Mouse (Mus musculus) neural tube, embryonic 13.5 days (tissue): Measurements from ENCODE around the gene Slc35a2. TPM values are rescaled to one million over a fixed set of nuclear protein-coding genes. Genes with fewer than 3 reads are reported as not detected.
A peak's percentile ranks its signal among the peaks of the same experiment; 100 is the strongest.

Experiments
- ATAC-seq: fragments of 200-750 bp; cut with Nextera tagmentation; 2 replicates; pipeline ENCODE4 v1.8.0; 2017; ENCODE audit warnings: low read depth, mild to moderate bottlenecking, moderate TSS enrichment, moderate library complexity
- H3K27ac ChIP-seq: fragments of 300-500 bp; sonication (generic); replicated peaks from 2 replicates; pipeline ENCODE4 v1.5.1; 2015; ENCODE audit warnings: moderate library complexity, mild to moderate bottlenecking, inconsistent platforms
- H3K27me3 ChIP-seq: fragments of 300-500 bp; sonication (generic); 2 replicates; pipeline ENCODE4 v1.6.1; 2015; ENCODE audit warnings: mild to moderate bottlenecking, inconsistent platforms
- H3K36me3 ChIP-seq: fragments of 300-500 bp; sonication (generic); 2 replicates; pipeline ENCODE4 v1.6.1; 2015; ENCODE audit warnings: mild to moderate bottlenecking, inconsistent platforms
- H3K4me1 ChIP-seq: fragments of 300-500 bp; sonication (generic); replicated peaks from 2 replicates; pipeline ENCODE4 v1.6.1; 2015; ENCODE audit warnings: inconsistent platforms
- H3K4me2 ChIP-seq: fragments of 300-500 bp; sonication (generic); 2 replicates; pipeline ENCODE4 v1.6.1; 2015; ENCODE audit warnings: inconsistent platforms, mild to moderate bottlenecking, moderate library complexity
- H3K4me3 ChIP-seq: fragments of 300-500 bp; sonication (generic); 2 replicates; pipeline ENCODE4 v1.5.1; 2015; ENCODE audit warnings: mild to moderate bottlenecking, inconsistent platforms
- H3K9ac ChIP-seq: fragments of 300-500 bp; sonication (generic); 2 replicates; pipeline ENCODE4 v1.6.1; 2015; ENCODE audit warnings: moderate library complexity, mild to moderate bottlenecking, inconsistent platforms
- H3K9me3 ChIP-seq: fragments of 300-500 bp; sonication (generic); 2 replicates; pipeline ENCODE4 v1.6.1; 2016; ENCODE audit warnings: inconsistent platforms
- WGBS: fragments of 180-500 bp; shearing (Covaris S2); methylation state at CpG from one replicate; pipeline ENCODE4 v1.1.7; 2015; 5-methylcytosine and 5-hydroxymethylcytosine counted together
- polyA plus RNA-seq: library from polyadenylated mRNA; unstranded; fragments of >200 nt; fragmentation: Nextera tagmentation; extraction: Ambion mirVana; gene quantifications from 2 replicates; pipeline ENCODE4 v1.2.1, GENCODE M21; 2015

Gene Slc35a2
- polyA plus RNA-seq = 42.3 and 45.2 TPM in 2 replicates

DNA sequence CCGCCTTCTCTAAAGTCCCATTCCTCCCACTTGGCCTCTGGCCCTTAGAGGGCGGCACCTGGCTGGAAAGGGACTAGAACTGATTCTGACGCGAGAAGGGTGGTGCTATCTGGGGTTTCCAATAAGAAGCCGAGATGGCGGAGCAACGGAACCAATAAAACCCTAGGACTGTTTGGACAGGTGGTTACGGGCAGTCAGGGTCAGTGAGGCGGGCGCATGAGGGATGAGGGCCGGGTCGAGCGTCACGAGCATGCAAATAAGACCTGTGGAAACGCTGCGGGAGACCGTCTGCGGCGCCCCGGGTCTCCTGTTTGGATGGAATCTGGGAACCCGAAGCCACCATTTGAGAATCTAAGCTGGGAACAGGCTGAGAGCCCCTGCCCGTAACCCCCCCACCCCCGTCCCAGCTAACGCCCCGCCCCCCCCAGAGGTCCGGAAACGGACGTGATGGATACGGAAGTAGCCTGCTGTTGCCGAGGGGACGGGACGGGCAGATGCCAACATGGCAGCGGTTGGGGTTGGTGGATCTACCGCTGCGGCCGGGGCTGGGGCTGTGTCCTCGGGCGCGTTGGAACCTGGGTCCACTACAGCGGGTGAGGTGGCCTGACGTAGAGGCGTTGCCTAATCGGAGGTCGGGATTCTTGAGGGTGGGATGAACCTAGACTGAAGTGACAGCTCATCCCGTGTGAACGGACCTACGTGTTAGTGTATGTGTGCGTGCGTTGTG is at the start of gene Slc35a2:
TSS of gene Slc35a2 (plus strand) at position 188 of the 727 bp plus-strand sequence.
- Histone ChIP-seq H3K4me3 (peak within 1 kb of the TSS; percentile 56), H3K9ac (peak within 1 kb of the TSS; percentile 67), H3K36me3 (peaks cover 11% of the 10 kb centered on the region; the same call in 1 of the 2 replicates), H3K27ac (peak within 1 kb of the TSS; percentile 84), H3K27me3 (no peaks in the 10 kb centered on the region), H3K4me2 (peak within 1 kb of the TSS; percentile 65), H3K9me3 (no peaks in the 10 kb centered on the region), H3K4me1 (peaks cover 23% of the 10 kb centered on the region)
- ATAC-seq = peak; percentile 88
- WGBS = 15% methylated on average over 49 of the region's 49 CpGs

DNA sequence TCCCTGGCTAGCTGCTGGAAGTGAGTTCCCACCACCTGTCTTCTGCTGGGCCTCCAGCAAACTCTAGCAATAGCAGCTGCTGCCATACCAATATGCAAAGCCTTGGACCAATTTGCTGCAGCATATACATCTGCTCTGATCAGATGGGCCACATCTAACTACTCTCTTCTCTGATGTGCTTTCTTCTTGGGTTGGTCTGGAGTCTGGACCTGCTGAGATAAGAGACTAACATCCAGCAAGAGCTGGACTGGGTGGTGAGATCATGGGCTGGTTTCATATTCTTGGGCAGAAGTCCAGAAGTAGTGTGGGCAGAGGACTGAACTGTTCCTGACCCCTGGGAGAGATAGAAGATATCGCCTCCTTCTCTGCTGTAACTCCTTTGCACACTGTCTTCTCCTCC is 46.7 kb upstream of the Slc35a2 start:
- H3K4me3 ChIP-seq = no peak overlapping the region
- no peaks in the 10 kb centered on the region for H3K9me3 ChIP-seq
- H3K27ac ChIP-seq = no peak overlapping the region
- H3K9ac ChIP-seq = no peak overlapping the region
- WGBS = 75% methylated on average over 1 of the region's 1 CpGs
- H3K4me1 ChIP-seq = no peaks in the 10 kb centered on the region
- no peaks in the 10 kb centered on the region for H3K27me3 ChIP-seq
- ATAC-seq = no peak
- H3K36me3 ChIP-seq = no peaks in the 10 kb centered on the region
- no peak overlapping the region for H3K4me2 ChIP-seq

DNA sequence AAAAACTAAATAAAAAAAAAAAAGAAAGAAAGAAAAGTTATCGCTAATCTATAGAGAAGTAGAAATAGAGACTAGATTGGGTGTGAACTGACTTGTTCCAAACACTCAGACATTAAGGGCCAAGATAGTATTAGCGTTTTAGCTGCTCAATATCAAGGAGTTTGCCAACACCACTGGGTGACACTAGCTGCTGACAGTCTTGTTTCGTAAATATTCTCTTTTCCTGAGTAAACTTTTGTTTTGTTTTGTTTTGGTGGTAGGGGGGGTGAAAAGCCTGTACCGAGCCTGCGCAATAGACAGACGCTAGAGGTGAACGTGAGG is 43.0 kb upstream of the Slc35a2 start:
- 17% methylated on average over 7 of the region's 7 CpGs for WGBS
- Histone ChIP-seq H3K27ac (0 out of 2 replicates have a peak overlapping the region, but pooled peaks have one; percentile 23), H3K4me2 (peak overlapping the region; percentile 50), H3K4me1 (peaks cover 30% of the 10 kb centered on the region), H3K9me3 (no peaks in the 10 kb centered on the region), H3K4me3 (peak overlapping the region; percentile 80), H3K36me3 (no peaks in the 10 kb centered on the region), H3K27me3 (no peaks in the 10 kb centered on the region), H3K9ac (no peak overlapping the region)
- ATAC-seq = 0 out of 2 replicates have a peak, but pooled peaks have one; percentile 2

DNA sequence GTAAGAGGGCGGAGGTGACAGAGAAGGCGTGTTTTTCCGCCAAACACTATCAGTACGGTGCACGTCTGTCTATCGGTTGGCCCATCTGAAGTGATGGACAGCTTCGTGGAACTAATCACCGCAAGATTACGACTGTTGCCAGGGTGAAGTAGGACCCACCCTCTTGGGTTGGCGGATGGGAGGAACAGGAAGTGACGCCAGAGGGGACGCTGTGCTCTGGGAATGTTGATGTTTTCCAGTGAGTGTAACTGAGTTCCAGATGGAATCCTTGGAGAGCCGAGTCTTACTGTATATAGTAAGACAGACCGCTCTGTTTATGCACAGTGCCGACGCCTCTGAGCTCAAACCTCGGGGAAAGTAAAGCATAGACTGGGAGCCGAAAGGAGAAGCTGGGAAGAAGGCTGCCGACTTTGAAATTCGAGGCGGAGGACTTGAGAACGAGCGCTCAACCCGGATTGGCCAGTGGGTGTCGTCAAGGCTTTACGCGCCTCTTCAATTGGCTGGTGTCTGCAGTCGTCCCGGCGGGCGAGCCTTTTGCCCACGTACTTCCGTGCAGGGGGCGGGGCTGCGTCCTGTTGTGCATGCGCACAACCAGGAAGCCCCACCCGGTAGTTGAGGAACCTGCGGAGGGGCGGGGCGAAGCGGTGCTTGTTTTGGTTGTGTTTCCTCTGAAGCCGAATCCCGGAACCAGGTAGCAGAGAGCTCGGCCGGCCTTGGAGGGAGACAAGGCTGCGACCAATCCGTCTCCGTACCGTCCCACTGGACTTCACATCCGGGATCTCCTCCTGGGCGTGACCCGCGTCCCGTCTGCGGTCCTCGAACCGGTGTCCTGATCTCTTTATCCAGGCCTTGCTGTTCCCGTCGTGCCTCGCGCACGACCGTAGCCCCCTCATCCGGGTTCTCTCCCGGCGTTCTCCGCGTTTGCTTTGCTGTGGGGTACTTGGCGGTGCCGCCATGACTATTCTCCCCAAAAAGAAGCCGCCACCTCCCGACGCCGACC is 42.4 kb upstream of the Slc35a2 start, which contains the start of gene Otud5:
TSS of gene Otud5 (plus strand) at position 202 of the 1,000 bp plus-strand sequence.
- Histone ChIP-seq H3K9me3 (no peaks in the 10 kb centered on the region), H3K9ac (peak within 1 kb of the TSS; percentile 87), H3K36me3 (no peaks in the 10 kb centered on the region), H3K4me1 (peaks cover 30% of the 10 kb centered on the region), H3K27me3 (no peaks in the 10 kb centered on the region), H3K4me2 (peak within 1 kb of the TSS; percentile 78), H3K4me3 (peak within 1 kb of the TSS; percentile 80), H3K27ac (peak within 1 kb of the TSS; percentile 88)
- WGBS = 14% methylated on average over 74 of the region's 74 CpGs
- ATAC-seq = peak; percentile 99

DNA sequence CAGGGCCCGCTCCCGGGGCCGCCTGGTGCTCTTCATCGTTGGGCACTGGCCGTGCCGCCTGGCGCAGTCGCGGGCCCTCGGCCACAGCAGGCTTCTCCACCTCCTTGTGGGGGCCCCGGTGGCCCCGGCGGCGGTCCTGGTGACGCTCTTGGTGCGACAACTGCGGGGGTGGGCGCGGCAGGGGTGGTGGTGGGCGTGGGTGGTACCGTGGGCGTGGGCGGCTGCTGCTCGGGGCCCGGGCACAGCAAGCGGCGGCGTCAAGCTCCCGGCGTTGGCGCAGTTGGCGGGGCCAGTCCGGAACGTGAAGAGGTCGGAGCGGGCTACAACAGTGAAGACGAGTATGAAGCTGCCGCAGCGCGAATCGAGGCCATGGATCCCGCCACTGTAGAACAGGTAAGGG is 41.5 kb upstream of the Slc35a2 start:
- Histone ChIP-seq H3K4me1 (peaks cover 30% of the 10 kb centered on the region), H3K9me3 (no peaks in the 10 kb centered on the region), H3K9ac (peak overlapping the region; percentile 87), H3K27me3 (no peaks in the 10 kb centered on the region), H3K4me2 (peak overlapping the region; percentile 78), H3K27ac (peak overlapping the region; percentile 88), H3K4me3 (peak overlapping the region; percentile 80), H3K36me3 (no peaks in the 10 kb centered on the region)
- 16% methylated on average over 42 of the region's 42 CpGs for WGBS
- no peak for ATAC-seq

DNA sequence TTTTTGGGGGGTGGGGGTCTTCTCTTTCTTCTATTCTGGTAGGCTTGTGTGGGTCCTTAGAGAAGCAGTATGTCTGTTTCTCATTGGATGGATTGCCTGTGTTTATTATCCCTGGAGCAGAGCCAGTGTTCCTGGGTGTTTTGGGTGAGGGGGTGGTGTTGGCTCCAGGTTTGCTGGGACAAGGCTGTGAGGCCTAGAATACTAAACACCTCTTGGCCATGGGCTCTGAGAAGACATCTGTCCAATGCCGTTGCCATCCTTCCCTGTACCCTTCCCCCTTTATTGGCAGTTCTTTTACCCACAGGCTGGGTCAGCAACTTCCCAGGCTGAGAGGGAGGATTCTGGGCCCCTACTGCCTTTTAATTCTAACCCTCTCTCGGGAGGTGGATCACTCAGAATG is 36.0 kb upstream of the Slc35a2 start:
- peak; percentile 78 for ATAC-seq
- no peaks in the 10 kb centered on the region for H3K27me3 ChIP-seq
- 61% methylated on average over 2 of the region's 2 CpGs for WGBS

DNA sequence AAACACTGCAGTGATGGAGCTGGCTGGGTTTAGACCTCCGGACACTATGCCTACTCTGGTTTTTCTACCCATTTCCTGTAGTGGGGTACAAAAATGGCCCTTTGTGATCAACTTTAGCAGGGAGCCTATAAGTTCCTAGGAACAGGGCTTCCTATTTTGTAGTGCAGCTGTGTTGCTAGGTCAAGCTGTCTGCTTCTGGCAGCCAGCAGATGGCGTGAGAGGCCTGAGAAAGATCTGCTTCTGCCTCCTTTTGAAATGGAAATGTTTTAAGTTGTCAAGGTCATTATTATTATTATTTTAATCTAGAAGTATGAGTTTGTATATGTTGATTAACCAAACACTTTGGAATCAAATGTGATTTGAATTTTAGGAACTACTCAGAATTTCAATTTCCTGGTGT is 29.2 kb upstream of the Slc35a2 start:
- WGBS = 34% methylated on average over 2 of the region's 2 CpGs
- ATAC-seq = no peak
- Histone ChIP-seq H3K27me3 (no peaks in the 10 kb centered on the region), H3K36me3 (peaks cover 17% of the 10 kb centered on the region), H3K27ac (no peak overlapping the region), H3K4me2 (no peak overlapping the region), H3K9me3 (no peaks in the 10 kb centered on the region), H3K4me3 (no peak overlapping the region), H3K9ac (no peak overlapping the region), H3K4me1 (no peaks in the 10 kb centered on the region)

More for the DNA sequence above, 36.0 kb upstream of the Slc35a2 start:
- Histone ChIP-seq H3K27ac (0 out of 2 replicates have a peak overlapping the region, but pooled peaks have one; percentile 4), H3K4me1 (peaks cover 28% of the 10 kb centered on the region), H3K36me3 (peaks cover 4% of the 10 kb centered on the region; the same call in 1 of the 2 replicates), H3K9ac (no peak overlapping the region), H3K4me2 (no peak overlapping the region), H3K4me3 (no peak overlapping the region), H3K9me3 (no peaks in the 10 kb centered on the region)

DNA sequence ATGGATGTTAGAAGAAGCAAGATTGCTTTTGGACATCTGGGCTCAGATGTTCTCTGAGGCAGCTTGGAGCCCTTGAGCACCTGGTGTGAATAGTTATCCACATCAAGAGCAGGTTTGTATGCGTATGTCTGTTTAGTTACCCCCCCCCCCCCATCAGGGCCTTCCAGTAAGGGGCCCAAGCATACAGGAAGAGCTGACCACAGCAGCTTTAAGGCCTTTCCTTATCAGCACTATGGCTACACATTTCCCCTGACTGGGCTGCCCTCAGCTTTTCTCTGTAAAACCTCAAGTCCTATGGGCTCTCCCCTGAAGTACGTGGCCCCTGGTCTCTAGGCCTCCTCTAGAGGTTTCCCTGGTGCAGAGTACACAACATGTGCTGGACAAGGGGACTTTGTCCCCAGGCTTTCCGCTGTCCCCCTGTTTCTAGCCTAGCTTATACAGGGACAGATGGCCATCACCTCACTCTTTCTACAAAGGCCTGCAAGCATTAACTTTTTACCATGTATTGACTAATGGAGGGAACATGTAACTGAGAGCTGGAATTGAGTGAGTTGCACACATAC is 24.6 kb upstream of the Slc35a2 start:
- WGBS = 89% methylated on average over 3 of the region's 3 CpGs
- Histone ChIP-seq H3K36me3 (peaks cover 15% of the 10 kb centered on the region), H3K27ac (no peak overlapping the region), H3K27me3 (no peaks in the 10 kb centered on the region), H3K4me2 (no peak overlapping the region), H3K9me3 (no peaks in the 10 kb centered on the region), H3K4me3 (no peak overlapping the region), H3K9ac (no peak overlapping the region), H3K4me1 (no peaks in the 10 kb centered on the region)
- no peak for ATAC-seq

DNA sequence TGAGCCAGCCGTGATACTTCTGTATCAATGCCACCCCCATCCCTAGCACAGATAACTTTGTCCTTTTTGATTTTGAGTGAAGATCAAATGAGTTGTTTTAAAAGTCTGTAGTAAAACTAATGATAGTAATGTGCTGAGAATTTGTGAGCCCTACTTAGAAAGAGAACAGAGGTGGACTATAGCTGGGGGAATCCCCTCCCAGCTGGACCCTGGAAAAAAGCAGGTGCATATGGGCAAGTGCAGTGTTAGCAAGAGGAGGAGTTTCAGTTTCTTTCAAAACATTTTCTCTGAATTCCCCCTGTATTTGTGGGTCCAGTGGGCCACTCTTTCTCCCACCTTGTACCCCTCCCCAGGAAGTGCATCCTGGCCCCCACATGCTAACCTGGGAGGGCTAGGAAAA is 20.6 kb upstream of the Slc35a2 start:
- Histone ChIP-seq H3K36me3 (peaks cover 18% of the 10 kb centered on the region; the same call in 1 of the 2 replicates), H3K9me3 (no peaks in the 10 kb centered on the region), H3K4me1 (no peaks in the 10 kb centered on the region), H3K9ac (no peak overlapping the region), H3K4me2 (no peak overlapping the region), H3K4me3 (no peak overlapping the region), H3K27ac (no peak overlapping the region), H3K27me3 (no peaks in the 10 kb centered on the region)
- 100% methylated on average over 1 of the region's 1 CpGs for WGBS
- no peak for ATAC-seq

DNA sequence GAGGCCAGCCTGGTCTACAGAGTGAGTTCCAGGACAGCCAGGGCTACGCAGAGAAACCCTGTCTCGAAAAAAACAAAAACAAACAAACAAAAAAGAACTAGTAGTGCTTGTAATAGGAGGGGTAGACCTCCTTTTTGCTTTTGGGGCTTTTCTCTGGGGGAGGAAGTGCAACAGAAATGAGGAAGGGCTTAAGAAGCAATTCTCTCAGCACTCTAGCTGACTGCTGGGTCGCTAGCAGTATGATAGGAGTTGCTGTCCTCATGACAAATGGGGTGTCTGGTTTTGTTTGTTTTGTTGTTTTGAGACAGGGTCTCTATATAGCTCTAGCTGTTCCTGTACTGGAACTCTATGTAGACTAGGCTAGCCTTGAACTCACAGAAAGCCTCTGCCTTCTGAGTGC is 19.3 kb upstream of the Slc35a2 start:
- Histone ChIP-seq H3K4me2 (no peak overlapping the region), H3K27ac (no peak overlapping the region), H3K4me1 (no peaks in the 10 kb centered on the region), H3K27me3 (no peaks in the 10 kb centered on the region), H3K9ac (no peak overlapping the region), H3K9me3 (no peaks in the 10 kb centered on the region), H3K4me3 (no peak overlapping the region), H3K36me3 (peaks cover 15% of the 10 kb centered on the region; the same call in 1 of the 2 replicates)
- WGBS = 80% methylated on average over 3 of the region's 3 CpGs
- no peak for ATAC-seq

DNA sequence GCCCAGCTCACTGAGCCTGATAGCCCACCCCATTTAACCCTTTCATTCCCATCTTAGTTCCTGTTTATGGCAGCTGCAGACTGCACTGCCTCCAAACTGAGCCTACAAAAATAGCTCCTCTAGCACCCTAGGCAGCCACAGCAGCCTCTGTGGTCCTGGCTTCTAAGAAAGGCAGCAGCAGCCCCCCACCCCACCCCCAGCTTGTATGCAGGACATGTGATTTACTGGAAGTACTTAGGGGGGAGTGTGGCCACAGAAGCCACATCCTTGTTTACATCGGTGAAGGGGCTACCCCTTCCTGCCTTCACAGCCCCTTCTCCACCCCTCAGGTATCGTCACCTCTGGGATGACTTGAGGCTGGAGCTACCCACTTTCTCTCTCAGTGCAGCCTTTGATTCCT is 18.5 kb upstream of the Slc35a2 start:
- no peaks in the 10 kb centered on the region for H3K27me3 ChIP-seq
- no peak overlapping the region for H3K4me3 ChIP-seq
- H3K4me2 ChIP-seq = no peak overlapping the region
- ATAC-seq = no peak
- no peaks in the 10 kb centered on the region for H3K9me3 ChIP-seq
- H3K36me3 ChIP-seq = peaks cover 13% of the 10 kb centered on the region; the same call in 1 of the 2 replicates
- H3K27ac ChIP-seq = no peak overlapping the region
- H3K4me1 ChIP-seq = no peaks in the 10 kb centered on the region
- H3K9ac ChIP-seq = no peak overlapping the region
- 80% methylated on average over 2 of the region's 2 CpGs for WGBS
